Mouse (Mus musculus) limb, embryonic 13.5 days (tissue): ENCODE data around the gene Kif23. TPM values are rescaled to one million over a fixed set of nuclear protein-coding genes. Genes with fewer than 3 reads are reported as not detected.

ENCODE experiments used
- ATAC-seq: fragments of 200-750 bp; cut with Nextera tagmentation; 2 replicates; pipeline ENCODE4 v1.8.0; 2017; ENCODE audit warnings: low read depth, moderate number of reproducible peaks, moderate TSS enrichment; ENCODE audit not compliant: low FRiP score
- H3K27ac ChIP-seq: fragments of 300-500 bp; sonication (generic); 2 replicates; pipeline ENCODE4 v1.5.1; 2015; ENCODE audit warnings: inconsistent platforms, mild to moderate bottlenecking, moderate library complexity
- H3K27me3 ChIP-seq: fragments of 300-500 bp; sonication (generic); 2 replicates; pipeline ENCODE4 v1.6.1; 2015; ENCODE audit warnings: mild to moderate bottlenecking, inconsistent platforms
- H3K36me3 ChIP-seq: fragments of 300-500 bp; sonication (generic); 2 replicates; pipeline ENCODE4 v1.6.1; 2015; ENCODE audit warnings: inconsistent platforms, mild to moderate bottlenecking, moderate library complexity
- H3K4me1 ChIP-seq: fragments of 300-500 bp; sonication (generic); 2 replicates; pipeline ENCODE4 v1.6.1; 2015; ENCODE audit warnings: inconsistent platforms
- H3K4me2 ChIP-seq: fragments of 300-500 bp; sonication (generic); replicated peaks from 2 replicates; pipeline ENCODE4 v1.6.1; 2015; ENCODE audit warnings: inconsistent platforms, mild to moderate bottlenecking, moderate library complexity
- H3K4me3 ChIP-seq: fragments of 300-500 bp; sonication (generic); 2 replicates; pipeline ENCODE4 v1.5.1; 2015; ENCODE audit warnings: moderate library complexity, mild to moderate bottlenecking, inconsistent platforms
- H3K9ac ChIP-seq: fragments of 300-500 bp; sonication (generic); 2 replicates; pipeline ENCODE4 v1.6.1; 2015; ENCODE audit warnings: mild to moderate bottlenecking, inconsistent platforms
- H3K9me3 ChIP-seq: fragments of 300-500 bp; sonication (generic); 2 replicates; pipeline ENCODE4 v1.6.1; 2016; ENCODE audit warnings: inconsistent platforms
- WGBS: fragments of 180-500 bp; shearing (Covaris S2); methylation state at CpG from one replicate; pipeline ENCODE4 v1.1.7; 2015; 5-methylcytosine and 5-hydroxymethylcytosine counted together
- polyA plus RNA-seq: library from polyadenylated mRNA; unstranded; fragments of >200 nt; fragmentation: Nextera tagmentation; extraction: Ambion mirVana; gene quantifications from 2 replicates; pipeline ENCODE4 v1.2.1, GENCODE M21; 2015

The Kif23 gene
- polyA plus RNA-seq, 1 experiment from 2014 or later, result 112 TPM

- H3K27me3 ChIP-seq, result no peaks in the 10 kb centered on the region
- WGBS, result 85% methylated on average over 2 of the region's 2 CpGs
- H3K36me3 ChIP-seq, result peaks cover 92% of the 10 kb centered on the region
- H3K4me1 ChIP-seq, result no peaks in the 10 kb centered on the region
- no peak overlapping the region for H3K9ac ChIP-seq
- no peak for ATAC-seq
- H3K4me2 ChIP-seq, result no peak overlapping the region
- H3K4me3 ChIP-seq, result no peak overlapping the region
- no peaks in the 10 kb centered on the region for H3K9me3 ChIP-seq
- H3K27ac ChIP-seq, result no peak overlapping the region
Measured at GRCm38 (mm10) chr9:61933333-61933732, 13.2 kb downstream of the Kif23 start.

DNA sequence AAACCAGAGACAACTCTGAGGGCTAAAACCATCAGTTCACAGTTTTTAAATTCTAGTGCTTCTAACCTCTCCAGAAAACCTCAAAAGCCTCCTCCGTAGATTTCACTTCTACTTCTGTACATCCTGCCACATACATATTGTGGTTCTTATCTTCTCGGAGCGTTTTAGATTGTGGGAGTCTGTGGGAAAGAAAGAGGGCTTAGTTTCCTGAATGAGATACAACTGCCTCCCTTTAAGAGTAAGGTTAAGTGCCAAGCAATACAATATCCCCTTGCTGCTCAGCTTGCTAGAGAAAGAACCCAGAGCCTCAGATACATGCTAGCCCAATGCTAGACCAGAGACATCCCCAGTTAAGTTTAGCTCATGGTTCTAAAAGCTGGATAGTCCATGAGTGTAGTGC lies 14.6 kb downstream of the Kif23 start:
- Histone ChIP-seq H3K27ac (no peak overlapping the region), H3K27me3 (no peaks in the 10 kb centered on the region), H3K9ac (no peak overlapping the region), H3K36me3 (peaks cover 92% of the 10 kb centered on the region), H3K4me3 (no peak overlapping the region), H3K4me1 (no peaks in the 10 kb centered on the region), H3K9me3 (no peaks in the 10 kb centered on the region), H3K4me2 (no peak overlapping the region)
- 95% methylated on average over 3 of the region's 3 CpGs for WGBS
- ATAC-seq, result no peak

GRCm38 (mm10) chr9:61925086-61925660 lies 21.4 kb downstream of the Kif23 start:
- Histone ChIP-seq H3K9me3 (no peaks in the 10 kb centered on the region), H3K4me3 (no peak overlapping the region), H3K4me2 (no peak overlapping the region), H3K36me3 (peaks cover 94% of the 10 kb centered on the region), H3K27me3 (no peaks in the 10 kb centered on the region), H3K9ac (no peak overlapping the region), H3K27ac (no peak overlapping the region), H3K4me1 (no peaks in the 10 kb centered on the region)
- WGBS, result 92% methylated on average over 10 of the region's 10 CpGs
- ATAC-seq, result no peak

DNA sequence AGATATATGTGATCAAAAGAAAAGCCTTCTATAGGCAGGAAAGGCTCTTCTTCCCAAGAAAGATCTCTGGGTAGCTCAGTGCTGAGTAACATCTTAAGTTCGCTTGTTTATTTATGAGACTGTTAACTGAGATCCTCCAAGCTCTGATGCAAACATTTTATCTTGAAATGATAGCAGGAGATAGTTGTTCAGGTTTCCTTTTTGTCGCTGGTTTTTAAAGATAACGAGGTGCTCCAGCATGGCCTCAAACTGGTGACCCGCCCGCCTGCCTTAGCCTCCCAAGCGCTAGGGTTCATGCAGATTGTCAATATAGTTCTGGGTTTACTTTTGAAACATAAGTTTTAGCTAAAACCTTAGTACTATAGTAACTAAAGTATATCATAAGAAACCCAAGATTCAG lies 26.2 kb downstream of the Kif23 start:
- H3K36me3 ChIP-seq, result peaks cover 83% of the 10 kb centered on the region
- no peak overlapping the region for H3K9ac ChIP-seq
- no peaks in the 10 kb centered on the region for H3K9me3 ChIP-seq
- no peak overlapping the region for H3K4me3 ChIP-seq
- H3K4me2 ChIP-seq, result no peak overlapping the region
- no peaks in the 10 kb centered on the region for H3K27me3 ChIP-seq
- H3K27ac ChIP-seq, result no peak overlapping the region
- no peaks in the 10 kb centered on the region for H3K4me1 ChIP-seq
- ATAC-seq, result no peak
- 94% methylated on average over 6 of the region's 6 CpGs for WGBS

DNA sequence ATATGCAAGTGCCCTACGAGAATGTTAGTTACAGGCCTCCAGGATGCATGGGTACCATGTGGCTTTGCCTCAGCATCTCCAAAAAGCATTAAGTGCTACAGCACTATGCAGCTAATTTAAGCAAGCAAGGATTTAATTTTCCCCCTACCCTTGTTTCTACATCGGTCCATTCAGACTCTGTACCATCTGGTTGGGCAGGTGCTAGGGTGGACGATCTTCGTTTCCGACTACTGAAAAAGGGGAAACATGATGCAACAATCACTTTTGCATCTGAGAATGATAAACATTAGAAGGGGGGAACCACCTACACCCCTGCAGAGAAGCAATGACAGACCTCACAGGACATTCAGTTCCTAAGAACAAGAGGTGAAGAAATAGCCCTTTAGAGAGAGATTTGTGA lies 27.1 kb downstream of the Kif23 start:
- Histone ChIP-seq H3K4me1 (peaks cover 3% of the 10 kb centered on the region; the same call in 1 of the 2 replicates), H3K4me2 (no peak overlapping the region), H3K9me3 (no peaks in the 10 kb centered on the region), H3K4me3 (no peak overlapping the region), H3K36me3 (peaks cover 75% of the 10 kb centered on the region), H3K9ac (no peak overlapping the region), H3K27me3 (no peaks in the 10 kb centered on the region), H3K27ac (no peak overlapping the region)
- WGBS, result 93% methylated on average over 5 of the region's 5 CpGs
- ATAC-seq, result no peak

DNA sequence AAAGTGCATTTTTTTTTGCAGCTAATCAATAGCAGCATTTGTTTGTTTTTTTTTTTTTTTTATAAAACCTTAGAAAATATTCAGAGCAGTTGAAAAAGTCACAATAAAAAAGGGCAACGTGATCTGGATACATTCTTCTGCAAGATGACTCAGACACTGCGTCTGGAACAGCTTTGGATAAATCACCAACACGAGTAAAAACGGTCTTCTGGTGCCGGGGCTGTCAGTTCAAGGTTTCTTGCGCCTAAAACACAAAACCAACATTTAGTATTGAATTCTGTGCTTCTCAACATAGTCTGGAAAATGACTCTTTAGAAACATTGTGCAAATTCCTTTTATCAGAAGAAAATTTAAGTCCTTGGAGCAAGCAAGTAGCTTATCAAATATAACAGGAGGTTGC lies 29.1 kb downstream of the Kif23 start:
- ATAC-seq, result no peak

DNA sequence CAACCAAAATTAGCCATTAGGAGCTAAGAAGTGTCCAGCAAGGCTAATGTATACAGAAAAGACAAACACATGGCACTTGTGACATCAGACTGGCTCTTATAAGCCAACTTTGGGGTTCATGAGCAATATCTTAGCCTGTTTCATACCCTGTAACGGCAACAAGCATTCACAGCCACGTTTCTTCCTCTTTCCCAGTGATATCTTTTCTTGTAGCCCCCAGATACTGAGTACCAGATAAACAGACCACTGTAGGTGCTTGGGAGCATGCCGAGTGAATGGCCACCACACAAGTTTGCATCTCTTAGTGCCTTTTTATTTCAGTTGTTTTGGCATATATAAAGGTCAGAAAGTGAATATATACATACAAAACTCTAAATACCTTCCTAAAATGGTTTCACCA lies 29.6 kb downstream of the Kif23 start:
- no peak overlapping the region for H3K9ac ChIP-seq
- 93% methylated on average over 3 of the region's 3 CpGs for WGBS
- H3K4me1 ChIP-seq, result peaks cover 20% of the 10 kb centered on the region
- H3K9me3 ChIP-seq, result no peaks in the 10 kb centered on the region
- H3K36me3 ChIP-seq, result peaks cover 65% of the 10 kb centered on the region
- ATAC-seq, result no peak
- H3K4me3 ChIP-seq, result no peak overlapping the region
- H3K27ac ChIP-seq, result no peak overlapping the region
- no peaks in the 10 kb centered on the region for H3K27me3 ChIP-seq
- no peak overlapping the region for H3K4me2 ChIP-seq

More for the DNA sequence above, 29.1 kb downstream of the Kif23 start:
- 84% methylated on average over 6 of the region's 6 CpGs for WGBS
- Histone ChIP-seq H3K36me3 (peaks cover 65% of the 10 kb centered on the region), H3K27ac (no peak overlapping the region), H3K9ac (no peak overlapping the region), H3K27me3 (no peaks in the 10 kb centered on the region), H3K4me1 (peaks cover 16% of the 10 kb centered on the region), H3K4me2 (no peak overlapping the region), H3K9me3 (no peaks in the 10 kb centered on the region), H3K4me3 (no peak overlapping the region)

GRCm38 (mm10) chr9:61915393-61916005 lies 31.1 kb downstream of the Kif23 start:
- WGBS, result 44% methylated on average over 4 of the region's 4 CpGs
- no peak for ATAC-seq
- H3K27ac ChIP-seq, result peak overlapping the region; percentile 92; the same call in 1 of the 2 replicates
- H3K4me2 ChIP-seq, result peak overlapping the region; percentile 91
- no peaks in the 10 kb centered on the region for H3K27me3 ChIP-seq
- peak overlapping the region; percentile 73; the same call in 1 of the 2 replicates for H3K9ac ChIP-seq
- H3K36me3 ChIP-seq, result peaks cover 65% of the 10 kb centered on the region
- peak overlapping the region; percentile 80 for H3K4me3 ChIP-seq
- H3K9me3 ChIP-seq, result no peaks in the 10 kb centered on the region
- peaks cover 20% of the 10 kb centered on the region for H3K4me1 ChIP-seq

DNA sequence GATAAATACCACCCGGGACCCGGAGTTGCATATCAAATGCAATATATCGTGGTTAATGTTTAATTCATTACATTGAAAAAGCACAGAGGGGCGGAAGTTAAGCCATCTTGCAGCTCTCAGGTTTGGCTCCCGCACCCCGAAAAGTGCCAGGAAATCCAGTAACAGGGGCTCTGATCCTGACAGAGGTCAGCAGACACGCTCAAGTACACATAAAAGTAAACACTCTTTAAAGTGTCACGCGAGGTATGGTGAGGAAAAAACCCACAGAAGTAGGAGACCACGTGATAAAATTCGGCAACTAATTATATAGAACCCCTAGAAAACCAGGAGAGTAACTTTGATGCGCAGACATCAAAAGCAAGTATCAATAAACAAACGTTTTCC lies 31.7 kb downstream of the Kif23 start:
- H3K4me2 ChIP-seq, result peak overlapping the region; percentile 91
- peaks cover 60% of the 10 kb centered on the region for H3K36me3 ChIP-seq
- no peak; the same call in 1 of the 2 replicates for ATAC-seq
- no peaks in the 10 kb centered on the region for H3K27me3 ChIP-seq
- peak overlapping the region; percentile 80 for H3K4me3 ChIP-seq
- no peaks in the 10 kb centered on the region for H3K9me3 ChIP-seq
- peaks cover 20% of the 10 kb centered on the region for H3K4me1 ChIP-seq
- WGBS, result 2% methylated on average over 13 of the region's 13 CpGs
- H3K9ac ChIP-seq, result peak overlapping the region; percentile 73
- peak overlapping the region; percentile 92 for H3K27ac ChIP-seq

DNA sequence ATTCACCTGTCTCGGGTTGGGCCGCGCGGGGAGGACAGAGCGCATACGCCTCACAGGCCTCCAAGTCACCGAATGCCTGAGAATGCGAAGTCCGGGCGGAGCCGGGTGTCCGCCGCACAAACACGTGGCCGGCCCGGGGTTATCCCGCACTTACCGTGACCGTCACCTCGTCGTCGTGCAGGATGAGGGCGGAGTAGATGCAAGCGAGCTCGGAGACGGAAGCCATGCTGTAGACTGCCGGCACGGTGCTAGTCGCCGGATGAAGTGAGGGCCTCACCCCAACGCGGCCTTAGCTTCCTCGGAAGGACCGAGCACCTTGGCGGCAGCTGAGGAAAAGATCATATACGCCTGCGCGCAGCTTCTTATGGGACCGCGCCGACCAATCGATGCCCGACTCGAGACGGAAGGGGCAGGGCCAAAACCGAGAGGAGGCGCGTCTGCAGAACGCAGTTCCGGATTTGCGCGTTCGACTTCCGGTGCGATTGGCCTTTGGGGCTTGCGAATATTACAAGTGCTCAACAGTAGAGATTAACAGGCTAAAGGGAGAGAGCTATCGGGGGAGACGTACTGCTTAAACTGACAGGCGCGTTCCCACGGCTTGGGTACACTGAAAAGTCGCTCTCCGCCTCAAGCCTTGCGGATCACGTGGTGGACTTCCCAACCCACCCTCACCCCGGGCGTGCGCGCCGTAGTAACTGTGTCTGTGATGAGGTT lies 32.2 kb downstream of the Kif23 start, which contains the start of gene Rplp1:
Gene Rplp1, minus strand, starts transcription at position 340 of the 714 bp plus-strand sequence.
- Histone ChIP-seq H3K27me3 (no peaks in the 10 kb centered on the region), H3K9ac (peak within 1 kb of the TSS; percentile 90), H3K4me1 (peaks cover 20% of the 10 kb centered on the region), H3K4me2 (peak within 1 kb of the TSS; percentile 91), H3K36me3 (peaks cover 54% of the 10 kb centered on the region), H3K4me3 (peak within 1 kb of the TSS; percentile 80), H3K27ac (peak within 1 kb of the TSS; percentile 92), H3K9me3 (no peaks in the 10 kb centered on the region)
- peak; percentile 96 for ATAC-seq
- WGBS, result under 1% methylated on average over 70 of the region's 70 CpGs

DNA sequence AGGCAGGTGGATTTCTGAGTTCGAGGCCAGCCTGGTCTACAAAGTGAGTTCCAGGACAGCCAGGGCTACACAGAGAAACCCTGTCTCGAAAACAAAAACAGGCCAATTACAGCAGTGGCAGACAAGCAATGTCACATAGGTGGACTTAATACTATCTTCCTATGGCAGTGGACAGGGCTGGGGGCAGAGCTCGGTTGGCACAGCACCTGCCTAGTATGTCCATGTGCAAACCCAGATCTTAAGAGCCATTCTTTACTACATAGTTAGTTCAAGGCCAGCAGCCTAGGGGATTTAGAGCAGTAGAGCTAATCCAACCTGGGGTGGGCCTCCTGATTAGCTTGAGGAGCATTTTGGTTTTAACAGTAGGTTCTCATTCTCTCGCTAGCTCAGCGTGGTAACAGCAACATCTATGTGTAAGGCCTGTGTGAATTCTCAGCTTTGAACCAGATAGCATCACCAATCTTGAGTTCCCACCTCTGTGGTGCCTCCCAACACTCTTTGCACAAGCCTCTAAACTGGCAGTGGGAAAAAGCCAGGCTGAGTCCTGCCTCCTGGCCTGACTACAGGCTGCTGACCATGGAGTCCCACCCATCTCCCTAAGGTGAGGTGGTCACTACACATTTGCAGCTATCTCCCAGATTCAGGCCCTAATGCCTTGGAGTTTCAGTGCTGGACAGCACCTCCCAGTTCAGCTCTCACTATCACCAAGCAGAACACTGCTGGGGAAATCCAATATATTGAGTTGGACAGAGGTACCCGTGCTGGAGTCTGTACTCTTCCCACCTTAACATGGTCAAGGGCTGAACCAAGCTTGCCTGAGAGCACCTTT lies 35.1 kb downstream of the Kif23 start:
- H3K9me3 ChIP-seq, result no peaks in the 10 kb centered on the region

More for the DNA sequence above, 35.1 kb downstream of the Kif23 start:
- Histone ChIP-seq H3K4me3 (no peak overlapping the region), H3K36me3 (peaks cover 28% of the 10 kb centered on the region), H3K9ac (no peak overlapping the region), H3K27ac (no peak overlapping the region), H3K4me1 (peaks cover 20% of the 10 kb centered on the region), H3K4me2 (no peak overlapping the region), H3K27me3 (no peaks in the 10 kb centered on the region)
- 56% methylated on average over 6 of the region's 6 CpGs for WGBS
- no peak for ATAC-seq
